Mouse (Mus musculus) retina, postnatal 1 day (tissue): Measurements from ENCODE around the gene Atp9a.

Experiments used
- DNase-seq: peaks from one replicate; pipeline ENCODE4 v3.0.0-alpha.2; 2012

Gene Atp9a

GRCm38 (mm10) chr2:168593004-168593403, 149.2 kb downstream of the Atp9a start:
- no peak for DNase-seq

- no peak for DNase-seq
Observed at GRCm38 (mm10) chr2:168591076-168591475, 151.1 kb downstream of the Atp9a start.

GRCm38 (mm10) chr2:168590556-168590955, 151.7 kb downstream of the Atp9a start:
- no peak for DNase-seq

GRCm38 (mm10) chr2:168590168-168590551, 152.0 kb downstream of the Atp9a start:
- DNase-seq: peak; percentile 47

- DNase-seq: no peak
Observed at GRCm38 (mm10) chr2:168589368-168590167, 152.6 kb downstream of the Atp9a start.

- peak; percentile 37 for DNase-seq
Observed at GRCm38 (mm10) chr2:168588591-168589367, 153.4 kb downstream of the Atp9a start.

- no peak for DNase-seq
Observed at GRCm38 (mm10) chr2:168587159-168587558, 155.1 kb downstream of the Atp9a start.

- no peak for DNase-seq
Observed at GRCm38 (mm10) chr2:168586512-168586911, 155.7 kb downstream of the Atp9a start.

- DNase-seq: no peak
Observed at GRCm38 (mm10) chr2:168584857-168585256, 157.4 kb downstream of the Atp9a start.
